Mouse (Mus musculus): ENCODE measurements around the gene Usp1. TPM values are rescaled to one million over a fixed set of nuclear protein-coding genes. Genes with fewer than 3 reads are reported as not detected.
"Not testable (repeated sequence)": the region's sequence is repeated elsewhere in the genome, so short reads cannot be mapped to it uniquely, and the experiment has no call there.

Gene Usp1
- total RNA-seq, 2 experiments from 2014 or later, result 9.5 to 10.2 TPM

DNA sequence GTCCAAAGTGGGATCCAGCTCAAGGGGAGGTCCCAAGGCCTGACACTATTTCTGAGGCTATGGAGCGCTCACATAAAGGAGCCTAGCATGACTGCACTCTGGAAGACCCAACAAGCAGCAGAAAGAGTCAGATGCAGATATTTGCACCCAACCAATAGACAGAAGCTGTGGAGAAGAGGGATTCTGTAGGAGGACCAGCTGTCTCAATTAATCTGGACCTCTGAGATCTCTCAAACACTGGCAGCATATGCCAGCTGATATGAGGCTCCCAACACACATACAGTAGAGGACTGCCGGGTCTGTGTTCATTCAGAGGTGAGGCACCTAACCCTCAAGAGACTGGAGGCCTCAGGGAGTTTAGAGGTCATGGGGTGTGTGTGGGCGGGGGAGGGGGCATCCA is 56.4 kb downstream of the Usp1 start:
- DNase-seq, result not testable (repeated sequence)

- no peak for DNase-seq
Measured at GRCm38 (mm10) chr4:98984701-98985100, 61.1 kb downstream of the Usp1 start.

Other genes with a start within 250 kb of the Usp1 start
- gene L1td1, start 197.1 kb upstream of the Usp1 start, total RNA-seq (2021), result not detected
- gene Kank4, start 106.3 kb upstream of the Usp1 start, total RNA-seq (2021), result 1 to 10 TPM; 1.1 to 2.6 TPM
- gene I0C0044D17Rik, start 100.0 kb upstream of the Usp1 start, total RNA-seq (2021), result not detected
- gene Angptl3, start 107.1 kb downstream of the Usp1 start, total RNA-seq (2021), result not detected
- 1 to 10 TPM; 8.2 to 9.6 TPM for gene Dock7, start 197.1 kb downstream of the Usp1 start, total RNA-seq (2021)